Mouse (Mus musculus) midbrain, embryonic 16.5 days (tissue): Measurements from ENCODE around the gene Fyco1. TPM values are rescaled to one million over a fixed set of nuclear protein-coding genes. Genes with fewer than 3 reads are reported as not detected.
"Not testable (repeated sequence)": the region's sequence is repeated elsewhere in the genome, so short reads cannot be mapped to it uniquely, and the experiment has no call there.

ENCODE experiments used
- ATAC-seq: fragments of 200-750 bp; cut with Nextera tagmentation; 2 replicates; pipeline ENCODE4 v1.8.0; 2017; ENCODE audit warnings: moderate TSS enrichment
- H3K27ac ChIP-seq: fragments of 300-500 bp; sonication (generic); 2 replicates; pipeline ENCODE4 v1.5.1; 2014; ENCODE audit warnings: mild to moderate bottlenecking, low read length, mixed read lengths
- H3K27me3 ChIP-seq: fragments of 300-500 bp; sonication (generic); 2 replicates; pipeline ENCODE4 v1.6.1; 2014; ENCODE audit warnings: low read depth, low read length, mixed read lengths; ENCODE audit not compliant: control insufficient read depth, insufficient read depth
- H3K36me3 ChIP-seq: fragments of 300-500 bp; sonication (generic); 2 replicates; pipeline ENCODE4 v1.6.1; 2014; ENCODE audit warnings: mild to moderate bottlenecking, low read length, moderate library complexity, mixed read lengths; ENCODE audit not compliant: control insufficient read depth, insufficient read depth
- H3K4me1 ChIP-seq: fragments of 300-500 bp; sonication (generic); 2 replicates; pipeline ENCODE4 v1.6.1; 2014; ENCODE audit warnings: mild to moderate bottlenecking, low read length, mixed read lengths; ENCODE audit not compliant: control insufficient read depth, insufficient read depth
- H3K4me2 ChIP-seq: fragments of 300-500 bp; sonication (generic); 2 replicates; pipeline ENCODE4 v1.6.1; 2014; ENCODE audit warnings: mild to moderate bottlenecking, low read length, mixed read lengths
- H3K4me3 ChIP-seq: fragments of 300-500 bp; sonication (generic); 2 replicates; pipeline ENCODE4 v1.5.1; 2014; ENCODE audit warnings: low read depth, mild to moderate bottlenecking, low read length, moderate library complexity, mixed read lengths
- H3K9ac ChIP-seq: fragments of 300-500 bp; sonication (generic); 2 replicates; pipeline ENCODE4 v1.6.1; 2014; ENCODE audit warnings: low read depth, low read length, mixed read lengths
- H3K9me3 ChIP-seq: fragments of 300-500 bp; sonication (generic); replicated peaks from 2 replicates; pipeline ENCODE4 v1.6.1; 2014; ENCODE audit warnings: mild to moderate bottlenecking, low read length, mixed read lengths; ENCODE audit not compliant: control insufficient read depth, poor library complexity, severe bottlenecking
- WGBS: fragments of 180-500 bp; shearing (Covaris S2); extraction: QIAGEN DNeasy Blood & Tissue Kit; methylation state at CpG from one replicate; pipeline ENCODE4 v1.1.7; 2014; 5-methylcytosine and 5-hydroxymethylcytosine counted together
- polyA plus RNA-seq: library from polyadenylated mRNA; unstranded; fragments of >200 nt; fragmentation: Nextera tagmentation; extraction: Ambion mirVana; gene quantifications from 2 replicates; pipeline ENCODE4 v1.2.1, GENCODE M21; 2015

Fyco1 gene
- polyA plus RNA-seq, 1 experiment from 2014 or later: 18.1 TPM

- no peak for ATAC-seq
- H3K36me3 ChIP-seq: peaks cover 3% of the 10 kb centered on the region; the same call in 1 of the 2 replicates
- no peak overlapping the region for H3K4me2 ChIP-seq
- WGBS: 97% methylated on average over 2 of the region's 2 CpGs
- H3K9me3 ChIP-seq: no peaks in the 10 kb centered on the region
- no peak overlapping the region for H3K27ac ChIP-seq
- no peaks in the 10 kb centered on the region for H3K27me3 ChIP-seq
- H3K9ac ChIP-seq: no peak overlapping the region
- H3K4me3 ChIP-seq: no peak overlapping the region
- no peaks in the 10 kb centered on the region for H3K4me1 ChIP-seq
Measured at GRCm38 (mm10) chr9:123805241-123805640, 46.5 kb downstream of the Fyco1 start.

- Histone ChIP-seq H3K9ac (no peak overlapping the region), H3K27ac (no peak overlapping the region), H3K36me3 (peaks cover 3% of the 10 kb centered on the region), H3K27me3 (no peaks in the 10 kb centered on the region), H3K9me3 (no peaks in the 10 kb centered on the region), H3K4me3 (no peak overlapping the region), H3K4me1 (no peaks in the 10 kb centered on the region), H3K4me2 (no peak overlapping the region)
- no peak for ATAC-seq
Measured at GRCm38 (mm10) chr9:123802896-123803295, 48.8 kb downstream of the Fyco1 start.

GRCm38 (mm10) chr9:123802421-123802820, 49.3 kb downstream of the Fyco1 start:
- Histone ChIP-seq H3K4me3 (no peak overlapping the region), H3K4me2 (no peak overlapping the region), H3K27me3 (no peaks in the 10 kb centered on the region), H3K9ac (no peak overlapping the region), H3K4me1 (no peaks in the 10 kb centered on the region), H3K9me3 (no peaks in the 10 kb centered on the region), H3K36me3 (peaks cover 3% of the 10 kb centered on the region), H3K27ac (no peak overlapping the region)
- no peak for ATAC-seq
- 96% methylated on average over 2 of the region's 2 CpGs for WGBS

GRCm38 (mm10) chr9:123801527-123801926, 50.2 kb downstream of the Fyco1 start:
- no peak overlapping the region for H3K27ac ChIP-seq
- no peaks in the 10 kb centered on the region for H3K9me3 ChIP-seq
- H3K27me3 ChIP-seq: no peaks in the 10 kb centered on the region
- H3K4me1 ChIP-seq: no peaks in the 10 kb centered on the region
- H3K9ac ChIP-seq: no peak overlapping the region
- no peak for ATAC-seq
- peaks cover 3% of the 10 kb centered on the region for H3K36me3 ChIP-seq
- H3K4me3 ChIP-seq: no peak overlapping the region
- H3K4me2 ChIP-seq: no peak overlapping the region
- 75% methylated on average over 1 of the region's 1 CpGs for WGBS

DNA sequence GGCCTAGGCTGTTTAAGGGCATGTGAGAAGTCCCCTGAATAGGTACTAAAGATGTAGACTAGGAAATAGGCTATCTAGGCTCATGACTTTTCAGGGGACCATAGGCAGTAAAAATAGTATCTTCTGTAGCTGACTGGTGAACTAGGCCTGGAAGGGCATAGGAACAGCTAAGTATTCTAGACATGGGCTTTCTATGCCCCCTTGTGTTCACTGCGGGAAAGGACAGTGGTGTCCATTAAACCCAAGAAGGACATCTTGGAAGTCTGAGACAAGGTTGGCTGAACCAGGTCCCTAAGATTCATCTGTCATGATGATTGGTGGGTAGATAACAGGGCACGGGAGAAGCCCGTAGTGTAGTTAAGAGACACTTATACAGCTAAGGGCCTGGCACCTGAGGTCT, 55.5 kb downstream of the Fyco1 start:
- Histone ChIP-seq H3K4me3 (no peak overlapping the region), H3K27me3 (no peaks in the 10 kb centered on the region), H3K36me3 (peaks cover 12% of the 10 kb centered on the region), H3K4me2 (no peak overlapping the region), H3K4me1 (no peaks in the 10 kb centered on the region), H3K9me3 (no peaks in the 10 kb centered on the region), H3K9ac (no peak overlapping the region), H3K27ac (no peak overlapping the region)
- ATAC-seq: no peak
- 79% methylated on average over 3 of the region's 3 CpGs for WGBS

DNA sequence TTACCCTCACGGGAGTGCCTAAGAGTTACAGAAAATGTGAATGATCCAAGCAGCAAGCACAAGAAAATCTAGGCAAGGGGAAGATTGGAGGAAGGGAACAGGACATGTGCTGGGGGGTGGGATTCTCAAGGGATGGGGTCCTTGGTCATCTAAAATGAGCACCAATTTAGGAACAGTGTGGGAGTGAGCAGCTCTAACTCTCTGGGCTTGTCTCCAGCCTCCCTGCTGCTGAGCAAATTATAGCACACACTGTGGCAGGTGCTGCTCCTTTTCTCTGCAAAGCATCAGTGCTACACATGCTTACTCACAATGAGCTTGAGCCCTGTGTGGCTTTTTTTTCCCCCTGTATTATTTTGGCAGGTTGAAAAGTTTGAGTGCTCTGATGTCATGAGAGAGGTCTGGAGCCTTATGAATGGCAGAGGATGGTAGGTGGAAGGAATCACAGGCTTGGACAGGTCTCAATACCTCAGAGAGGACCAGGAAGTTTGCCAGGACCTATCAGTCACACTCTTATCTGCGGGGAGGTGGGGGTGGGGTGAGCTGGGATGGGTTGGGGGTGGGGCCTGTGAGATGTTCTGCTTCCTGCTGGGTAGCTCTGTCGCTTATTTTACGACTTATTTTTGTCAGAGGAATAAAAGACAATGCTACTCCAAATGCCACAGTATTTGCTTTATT, 62.7 kb downstream of the Fyco1 start:
- no peaks in the 10 kb centered on the region for H3K4me1 ChIP-seq

GRCm38 (mm10) chr9:123773299-123773698, 78.4 kb downstream of the Fyco1 start:
- not testable (repeated sequence) for ATAC-seq, H3K9ac ChIP-seq

More for the DNA sequence above, 62.7 kb downstream of the Fyco1 start:
- Histone ChIP-seq H3K27ac (no peak overlapping the region), H3K27me3 (no peaks in the 10 kb centered on the region), H3K4me3 (no peak overlapping the region), H3K9me3 (no peaks in the 10 kb centered on the region), H3K36me3 (peaks cover 14% of the 10 kb centered on the region), H3K9ac (no peak overlapping the region), H3K4me2 (no peak overlapping the region)
- WGBS: 89% methylated on average over 4 of the region's 4 CpGs
- no peak for ATAC-seq

DNA sequence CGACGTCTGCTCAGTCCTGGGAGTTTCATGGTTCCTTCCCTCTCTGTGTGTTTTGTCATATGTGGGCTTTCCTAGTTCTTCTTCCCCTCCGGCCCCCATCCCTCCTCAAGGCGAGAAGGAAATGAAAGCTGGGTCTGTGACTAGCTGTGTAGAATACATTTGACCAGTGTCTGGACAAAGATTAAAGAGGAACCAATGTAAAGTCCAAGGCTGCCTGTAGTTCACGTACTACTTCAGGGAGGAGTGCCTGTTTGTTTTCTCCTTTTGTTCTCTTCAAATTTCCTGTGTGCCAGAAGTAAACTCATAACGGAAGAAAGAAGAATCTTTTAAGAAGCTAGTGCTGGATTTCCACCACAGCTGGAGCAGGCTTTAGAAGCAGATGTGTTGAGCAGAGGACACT, 82.2 kb downstream of the Fyco1 start:
- ATAC-seq: no peak
- Histone ChIP-seq H3K36me3 (no peaks in the 10 kb centered on the region), H3K9ac (no peak overlapping the region), H3K27me3 (no peaks in the 10 kb centered on the region), H3K4me2 (no peak overlapping the region), H3K27ac (no peak overlapping the region), H3K4me1 (no peaks in the 10 kb centered on the region), H3K4me3 (no peak overlapping the region), H3K9me3 (no peaks in the 10 kb centered on the region)
- 78% methylated on average over 6 of the region's 6 CpGs for whole genome bisulfite sequencing

More at GRCm38 (mm10) chr9:123773299-123773698, 78.4 kb downstream of the Fyco1 start:
- H3K27me3 ChIP-seq, H3K36me3 ChIP-seq, H3K4me1 ChIP-seq, H3K9me3 ChIP-seq, H3K4me2 ChIP-seq, H3K4me3 ChIP-seq, H3K27ac ChIP-seq: not testable (repeated sequence)
- 50% methylated on average over 2 of the region's 2 CpGs for WGBS

DNA sequence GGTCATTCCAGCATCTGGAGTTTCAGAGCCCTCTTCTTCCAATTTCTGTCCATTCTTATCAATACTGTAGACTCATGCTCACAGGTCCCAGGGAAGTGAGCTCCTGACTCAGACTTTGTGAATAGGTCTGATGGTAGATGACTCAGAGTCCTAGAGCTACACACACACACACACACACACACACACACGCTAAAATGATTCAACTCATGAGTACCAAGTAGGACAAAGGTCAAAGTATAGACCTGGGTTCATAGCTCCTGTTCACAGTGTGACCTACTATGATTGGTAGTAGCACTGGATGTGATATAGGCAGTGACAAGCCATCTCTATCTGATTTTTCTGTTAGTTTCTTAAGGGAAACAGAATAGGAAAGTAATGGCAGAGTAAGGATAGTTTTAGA, 83.3 kb downstream of the Fyco1 start:
- Histone ChIP-seq H3K4me3 (no peak overlapping the region), H3K4me2 (no peak overlapping the region), H3K27me3 (no peaks in the 10 kb centered on the region), H3K27ac (no peak overlapping the region), H3K36me3 (no peaks in the 10 kb centered on the region), H3K9me3 (no peaks in the 10 kb centered on the region), H3K9ac (no peak overlapping the region), H3K4me1 (no peaks in the 10 kb centered on the region)
- 77% methylated on average over 1 of the region's 1 CpGs for WGBS
- no peak for ATAC-seq
